Mouse (Mus musculus): ENCODE measurements around the gene Prdm16. TPM values are rescaled to one million over a fixed set of nuclear protein-coding genes. Genes with fewer than 3 reads are reported as not detected.

Prdm16 gene
- total and polyA plus RNA-seq, 3 experiments, result not detected

- no peak overlapping the region for H3K9ac ChIP-seq (ENCODE audit: insufficient read depth, low read depth)
- DNase-seq (ENCODE audit: extremely low read depth), result no peak
These were observed 37.9 kb upstream of the Prdm16 start for GRCm38 (mm10) chr4:154674541-154674940.

GRCm38 (mm10) chr4:154673986-154674385, 37.3 kb upstream of the Prdm16 start:
- no peaks in the 10 kb centered on the region for H3K36me3 ChIP-seq (replicated peaks in 1 of 2; ENCODE audit: control insufficient read depth in 1 of 2, insufficient read depth in 1 of 2, low read length in 1 of 2)
- peaks cover 93% of the 10 kb centered on the region for H3K9me3 ChIP-seq (replicated peaks; ENCODE audit: low read length)

More at GRCm38 (mm10) chr4:154674541-154674940, 37.9 kb upstream of the Prdm16 start:
- Histone ChIP-seq H3K27me3 (replicated peaks) (no peaks in the 10 kb centered on the region), H3K4me1 (ENCODE audit: control insufficient read depth in 1 of 2, insufficient read depth in 2 of 2) (no peaks in the 10 kb centered on the region), H3K4me3 (replicated peaks in 1 of 3; ENCODE audit: low read depth in 2 of 3, low read length in 2 of 3, poor library complexity in 1 of 3) (no peak overlapping the region), H3K27ac (ENCODE audit: insufficient read depth, low read depth) (no peak overlapping the region), H3K36me3 (replicated peaks in 1 of 2; ENCODE audit: control insufficient read depth in 1 of 2, insufficient read depth in 1 of 2, low read length in 1 of 2) (no peaks in the 10 kb centered on the region), H3K79me2 (replicated peaks; ENCODE audit: control insufficient read depth, extremely low read depth, insufficient read depth, poor library complexity, severe bottlenecking) (no peaks in the 10 kb centered on the region), H3K4me2 (ENCODE audit: insufficient read depth, low read depth, poor library complexity, severe bottlenecking) (no peak overlapping the region), H3K9me3 (replicated peaks; ENCODE audit: low read length) (peaks cover 93% of the 10 kb centered on the region)
- TF ChIP-seq MAZ (IDR thresholded peaks at IDR 0.05; ENCODE audit: low read depth, low read length), result no peak
- TF ChIP-seq CHD1 (IDR thresholded peaks at IDR 0.05; ENCODE audit: low read depth, low read length), result no peak
- TF ChIP-seq POLR2A (IDR thresholded peaks at IDR 0.05; ENCODE audit: low read depth, low read length), result no peak
- TF ChIP-seq KAT2A (IDR thresholded peaks at IDR 0.05; ENCODE audit: insufficient replicate concordance, low read length), result no peak
- TF ChIP-seq E2F4 (IDR thresholded peaks at IDR 0.05; ENCODE audit: insufficient replicate concordance, low read depth, low read length), result no peak
- TF ChIP-seq JUN (IDR thresholded peaks at IDR 0.05; ENCODE audit: insufficient read depth, low read depth, low read length), result no peak
- in situ Hi-C loops (cut with MboI; ENCODE audit: low pct_ligation_motif_present, low pct_unique_long_range_greater_than_20kb, low sequenced_read_pairs), result no loop called here
- dilution Hi-C loops (cut with MboI; ENCODE audit: extremely low pct_ligation_motif_present, extremely low pct_unique_long_range_greater_than_20kb, low sequenced_read_pairs), result no loop called here

GRCm38 (mm10) chr4:154672027-154672426, 35.4 kb upstream of the Prdm16 start:
- Histone ChIP-seq H3K4me2 (ENCODE audit: insufficient read depth, low read depth, poor library complexity, severe bottlenecking) (no peak overlapping the region), H3K27me3 (replicated peaks) (no peaks in the 10 kb centered on the region), H3K4me1 (ENCODE audit: control insufficient read depth in 1 of 2, insufficient read depth in 2 of 2) (no peaks in the 10 kb centered on the region), H3K4me3 (replicated peaks in 1 of 3; ENCODE audit: low read depth in 2 of 3, low read length in 2 of 3, poor library complexity in 1 of 3) (no peak overlapping the region), H3K27ac (ENCODE audit: insufficient read depth, low read depth) (no peak overlapping the region), H3K79me2 (replicated peaks; ENCODE audit: control insufficient read depth, extremely low read depth, insufficient read depth, poor library complexity, severe bottlenecking) (no peaks in the 10 kb centered on the region), H3K9me3 (replicated peaks; ENCODE audit: low read length) (peaks cover 93% of the 10 kb centered on the region), H3K9ac (ENCODE audit: insufficient read depth, low read depth) (no peak overlapping the region), H3K36me3 (replicated peaks in 1 of 2; ENCODE audit: control insufficient read depth in 1 of 2, insufficient read depth in 1 of 2, low read length in 1 of 2) (no peaks in the 10 kb centered on the region)
- dilution Hi-C loops (cut with MboI; ENCODE audit: extremely low pct_ligation_motif_present, extremely low pct_unique_long_range_greater_than_20kb, low sequenced_read_pairs), result no loop called here
- no peak for TF ChIP-seq POLR2A (IDR thresholded peaks at IDR 0.05; ENCODE audit: low read depth, low read length)
- no peak for TF ChIP-seq SIN3A (IDR thresholded peaks at IDR 0.05; ENCODE audit: low read length)
- no peak for TF ChIP-seq SMC3 (IDR thresholded peaks at IDR 0.05; ENCODE audit: low read depth, low read length)
- no peak for TF ChIP-seq ZC3H11A (IDR thresholded peaks at IDR 0.05; ENCODE audit: low read depth, low read length)
- no peak for TF ChIP-seq POLR2AphosphoS2 (IDR thresholded peaks at IDR 0.05; ENCODE audit: low read depth, low read length)
- no peak for TF ChIP-seq IRF4 (IDR thresholded peaks at IDR 0.05; ENCODE audit: low read depth, low read length)
- no peak for TF ChIP-seq CTCF (conservative IDR thresholded peaks at IDR 0.05 in 1 of 2, IDR thresholded peaks at IDR 0.05 in 1 of 2; ENCODE audit: low read depth in 2 of 2, low read length in 2 of 2)
- no peak for TF ChIP-seq HCFC1 (IDR thresholded peaks at IDR 0.05; ENCODE audit: low read depth, low read length)
- TF ChIP-seq JUN (IDR thresholded peaks at IDR 0.05; ENCODE audit: insufficient read depth, low read depth, low read length), result no peak
- no peak for TF ChIP-seq CHD1 (IDR thresholded peaks at IDR 0.05; ENCODE audit: low read depth, low read length)
- no peak for DNase-seq (ENCODE audit: extremely low read depth)
- in situ Hi-C loops (cut with MboI; ENCODE audit: low pct_ligation_motif_present, low pct_unique_long_range_greater_than_20kb, low sequenced_read_pairs), result no loop called here

More at GRCm38 (mm10) chr4:154673986-154674385, 37.3 kb upstream of the Prdm16 start:
- Histone ChIP-seq H3K27me3 (replicated peaks) (no peaks in the 10 kb centered on the region), H3K4me2 (ENCODE audit: insufficient read depth, low read depth, poor library complexity, severe bottlenecking) (no peak overlapping the region), H3K4me1 (ENCODE audit: control insufficient read depth in 1 of 2, insufficient read depth in 2 of 2) (no peaks in the 10 kb centered on the region), H3K9ac (ENCODE audit: insufficient read depth, low read depth) (no peak overlapping the region), H3K27ac (ENCODE audit: insufficient read depth, low read depth) (no peak overlapping the region), H3K4me3 (replicated peaks in 1 of 3; ENCODE audit: low read depth in 2 of 3, low read length in 2 of 3, poor library complexity in 1 of 3) (no peak overlapping the region), H3K79me2 (replicated peaks; ENCODE audit: control insufficient read depth, extremely low read depth, insufficient read depth, poor library complexity, severe bottlenecking) (no peaks in the 10 kb centered on the region)
- no peak for TF ChIP-seq UBTF (IDR thresholded peaks at IDR 0.05; ENCODE audit: low read depth, low read length)
- no peak for TF ChIP-seq PAX5 (IDR thresholded peaks at IDR 0.05; ENCODE audit: low read length)
- TF ChIP-seq GABPA (IDR thresholded peaks at IDR 0.05; ENCODE audit: insufficient replicate concordance, low read depth, low read length), result no peak
- no peak for TF ChIP-seq MYC (IDR thresholded peaks at IDR 0.05; ENCODE audit: low read depth, low read length)
- TF ChIP-seq IRF4 (IDR thresholded peaks at IDR 0.05; ENCODE audit: low read depth, low read length), result no peak
- no peak for DNase-seq (ENCODE audit: extremely low read depth)
- dilution Hi-C loops (cut with MboI; ENCODE audit: extremely low pct_ligation_motif_present, extremely low pct_unique_long_range_greater_than_20kb, low sequenced_read_pairs) (no loop called here), in situ Hi-C loops (cut with MboI; ENCODE audit: low pct_ligation_motif_present, low pct_unique_long_range_greater_than_20kb, low sequenced_read_pairs) (no loop called here)
